Mouse (Mus musculus): Measurements from ENCODE around the gene Sspn. TPM values are rescaled to one million over a fixed set of nuclear protein-coding genes. Genes with fewer than 3 reads are reported as not detected.

The Sspn gene
- polyA plus RNA-seq, 1 experiment from 2014 or later: 1.2 TPM

DNA sequence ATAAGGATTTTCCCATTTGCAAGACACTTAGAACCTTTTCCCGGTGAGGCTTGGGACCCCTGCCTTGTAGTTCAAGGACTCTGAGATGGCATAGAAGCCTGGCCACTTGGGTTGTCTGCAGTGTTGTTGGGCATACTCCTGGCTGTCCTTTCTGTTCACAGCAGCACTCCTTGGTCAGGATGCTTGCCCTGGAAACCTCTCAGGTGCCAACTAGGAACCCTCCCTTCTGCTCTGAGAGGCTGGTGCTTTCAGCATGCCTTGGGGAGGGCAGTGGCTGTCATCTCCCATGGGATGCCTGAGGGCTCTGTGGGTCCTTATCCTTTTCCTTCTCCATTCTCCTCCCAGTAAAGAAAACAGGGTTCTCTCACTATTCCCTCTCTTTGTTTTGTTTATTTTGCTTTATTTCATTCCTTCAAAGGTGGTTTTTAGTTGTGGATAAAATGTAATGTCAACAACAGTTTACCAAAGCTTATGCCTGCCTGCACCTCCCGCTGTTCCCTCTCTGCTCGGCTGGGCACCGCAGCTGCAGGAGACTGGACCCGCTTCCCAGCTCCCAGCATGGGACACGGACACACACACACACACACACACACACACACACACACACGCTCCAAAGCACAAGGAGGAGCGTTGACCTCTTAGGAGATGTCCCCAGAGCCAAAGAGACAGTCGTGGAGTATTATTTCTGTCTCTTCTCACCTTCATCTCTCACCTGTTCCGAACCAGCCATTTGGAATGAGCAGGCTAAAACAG lies 77.9 kb downstream of the Sspn start:
- Histone ChIP-seq H3K36me3 (ENCODE audit: poor library complexity, severe bottlenecking) (no peaks in the 10 kb centered on the region), H3K4me3 (no peak overlapping the region), H3K4me2 (no peak overlapping the region), H3K9me3 (replicated peaks) (no peaks in the 10 kb centered on the region), H3K27ac (no peak overlapping the region), H3K9ac (no peak overlapping the region), H3K27me3 (no peaks in the 10 kb centered on the region), H3K4me1 (peaks cover 10% of the 10 kb centered on the region; the same call in 1 of the 2 replicates)
- 71% methylated on average over 10 of the region's 10 CpGs for WGBS
- no peak for ATAC-seq

DNA sequence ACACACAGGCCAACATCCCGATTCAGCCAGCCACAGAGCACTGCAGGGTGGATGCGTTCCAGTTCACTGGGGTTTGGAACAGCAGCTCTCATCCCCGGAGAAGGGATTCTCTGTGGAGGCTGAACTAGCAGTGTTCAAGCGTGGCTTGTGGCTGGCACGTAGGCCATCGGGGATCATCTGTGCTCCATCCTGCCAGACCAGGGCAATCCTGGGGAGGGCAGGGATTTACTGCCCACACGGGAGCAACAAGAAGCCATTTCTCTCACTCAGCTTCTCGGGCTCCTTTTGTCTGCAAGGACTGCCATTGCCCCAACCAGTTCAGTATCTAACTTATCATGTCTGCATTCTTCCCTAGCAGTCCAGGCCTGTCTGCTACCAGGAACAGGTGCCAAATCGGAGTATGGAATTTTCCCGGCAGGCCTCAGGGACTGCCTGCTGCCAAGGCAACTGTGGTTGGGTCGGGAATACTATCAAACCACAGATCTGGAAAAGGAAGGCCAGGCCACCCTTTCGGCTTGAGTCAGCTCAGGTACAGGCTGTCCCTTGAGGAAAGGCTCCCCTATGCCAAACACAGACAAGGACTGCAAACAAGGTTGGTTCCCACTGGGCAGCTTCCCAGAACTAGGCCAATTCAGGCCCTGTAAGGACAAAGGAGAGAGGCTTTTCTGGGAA lies 78.8 kb downstream of the Sspn start:
- H3K4me3 ChIP-seq: no peak overlapping the region
- H3K4me1 ChIP-seq: peaks cover 10% of the 10 kb centered on the region; the same call in 1 of the 2 replicates
- 63% methylated on average over 12 of the region's 12 CpGs for WGBS
- H3K36me3 ChIP-seq (ENCODE audit: poor library complexity, severe bottlenecking): no peaks in the 10 kb centered on the region
- no peaks in the 10 kb centered on the region for H3K27me3 ChIP-seq
- no peak overlapping the region for H3K9ac ChIP-seq
- H3K4me2 ChIP-seq: no peak overlapping the region
- H3K9me3 ChIP-seq (replicated peaks): no peaks in the 10 kb centered on the region
- ATAC-seq: 0 out of 2 replicates have a peak, but pooled peaks have one; percentile 43
- H3K27ac ChIP-seq: no peak overlapping the region

DNA sequence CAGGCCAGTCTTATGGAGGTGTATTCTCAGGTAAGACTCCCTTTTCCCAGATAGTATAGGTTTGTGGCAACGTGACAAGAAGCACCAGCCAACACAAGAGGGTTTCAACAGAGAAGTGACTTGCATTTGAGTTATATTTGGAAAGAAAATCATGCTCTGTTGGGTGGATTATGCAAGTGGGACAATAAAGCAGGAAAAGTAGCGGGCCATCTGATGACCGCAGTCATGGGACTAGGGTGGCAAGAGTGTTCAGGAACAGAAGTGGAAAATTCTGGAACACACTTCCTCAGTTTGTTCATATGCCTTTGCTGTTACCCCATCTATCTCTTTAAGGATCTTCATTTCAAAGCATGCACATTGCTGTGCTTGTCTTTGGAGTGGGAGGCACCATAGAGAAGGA lies 82.9 kb downstream of the Sspn start:
- no peaks in the 10 kb centered on the region for H3K4me1 ChIP-seq
- 93% methylated on average over 3 of the region's 3 CpGs for WGBS

More for the DNA sequence above, 82.9 kb downstream of the Sspn start:
- no peak overlapping the region for H3K27ac ChIP-seq
- no peak overlapping the region for H3K4me3 ChIP-seq
- no peaks in the 10 kb centered on the region for H3K36me3 ChIP-seq (ENCODE audit: poor library complexity, severe bottlenecking)
- H3K4me2 ChIP-seq: no peak overlapping the region
- H3K27me3 ChIP-seq: no peaks in the 10 kb centered on the region
- no peaks in the 10 kb centered on the region for H3K9me3 ChIP-seq (replicated peaks)
- ATAC-seq: no peak
- no peak overlapping the region for H3K9ac ChIP-seq

Other genes with a start within 250 kb of the Sspn start
- 2.8 and 2.9 TPM in 2 replicates for gene Rassf8, start 184.9 kb upstream of the Sspn start, polyA plus RNA-seq (2015; fragmentation: Nextera tagmentation; extraction: Ambion mirVana)
- gene Bhlhe41, start 66.1 kb upstream of the Sspn start, polyA plus RNA-seq (2015; fragmentation: Nextera tagmentation; extraction: Ambion mirVana): 1.3 and 1.9 TPM in 2 replicates